Mouse (Mus musculus) heart, adult 18-20 months (tissue): Measurements from ENCODE around the gene Wdr4. TPM values are rescaled to one million over a fixed set of nuclear protein-coding genes. Genes with fewer than 3 reads are reported as not detected.

Experiments used
- DNase-seq, 2 experiments: peaks; one replicate each; pipeline ENCODE4 v3.0.0; 2021 to 2022; ENCODE audit warnings: mixed read lengths in 1 of 2
- microRNA-seq, 2 experiments: library from miRNA; unstranded; fragments of <30 nt; microRNA quantifications; one replicate each; pipeline ENCODE4 v1.2.0; 2022
- total RNA-seq, 2 experiments: library from RNA; stranded (reverse); gene quantifications; 2 replicates each; pipeline ENCODE4 v1.2.3; 2021

Gene Wdr4
- total RNA-seq, 2 experiments from 2014 or later, result 5.8 to 6.5 TPM

DNA sequence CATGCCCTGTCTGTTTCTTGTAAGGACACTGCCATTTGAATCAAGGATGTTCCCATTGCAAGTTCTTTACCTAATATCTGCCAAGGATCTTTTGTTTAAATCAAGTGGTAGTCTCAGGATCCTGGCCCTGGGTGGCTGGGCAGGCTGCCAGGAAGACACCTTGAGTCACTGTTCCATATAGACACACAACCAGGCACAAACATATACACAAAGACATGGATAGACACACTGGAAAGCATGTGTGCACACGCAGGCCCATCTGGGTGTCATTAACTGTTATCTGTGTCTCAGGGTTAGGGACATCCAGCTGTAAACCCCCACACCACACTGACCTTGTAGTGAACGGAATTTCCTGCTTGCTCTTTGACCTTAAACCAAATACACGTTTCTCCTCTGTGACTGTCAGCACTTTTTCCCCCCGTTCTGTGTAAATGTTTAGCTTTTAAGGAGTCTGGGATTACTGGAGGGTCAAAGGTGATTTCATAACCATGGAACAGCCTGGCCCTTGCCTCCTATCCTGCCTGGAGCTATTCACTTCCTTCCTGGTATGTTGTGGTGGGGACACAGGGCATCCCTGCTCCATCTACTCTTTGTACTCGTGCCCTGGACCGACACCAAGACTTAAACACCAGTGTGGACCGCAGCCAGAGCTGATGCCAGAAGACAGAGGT, 74.6 kb downstream of the Wdr4 start:
- no peak for DNase-seq

Small RNA genes lying within 50 kb of the gene (microRNA-seq; reads per million reads assigned to microRNA genes)
- gene Gm24970, result 0 reads per million in 2 experiments

Other genes with a start within 250 kb of the Wdr4 start
- gene Rsph1, start 242.6 kb downstream of the Wdr4 start, total RNA-seq, result 1 to 10 TPM in 1 of 2 experiments, under 1 TPM in 1; 0.79 to 1.7 TPM
- gene Slc37a1, start 233.2 kb downstream of the Wdr4 start, total RNA-seq, result 10 to 100 TPM in 1 of 2 experiments, 1 to 10 TPM in 1; 7.5 to 10.3 TPM
- gene Pde9a, start 133.8 kb downstream of the Wdr4 start, total RNA-seq, result 1 to 10 TPM; 3.4 to 3.8 TPM
- 1,000 to 10,000 TPM; 1,409 to 1,497 TPM for gene Ndufv3, start 135 bp upstream of the Wdr4 start, total RNA-seq
- 10 to 100 TPM; 10.6 to 12.7 TPM for gene Pknox1, start 44.8 kb upstream of the Wdr4 start, total RNA-seq
- 1 to 10 TPM; 3.4 to 4.9 TPM for gene Cbs, start 117.3 kb upstream of the Wdr4 start, total RNA-seq
- 10 to 100 TPM; 68.6 to 77.1 TPM for gene U2af1, start 138.9 kb upstream of the Wdr4 start, total RNA-seq
- not detected for gene Cryaa, start 157.8 kb upstream of the Wdr4 start, total RNA-seq